Mouse (Mus musculus) CH12.LX (cell line): ENCODE results near the gene Cacybp. TPM values are rescaled to one million over a fixed set of nuclear protein-coding genes. Genes with fewer than 3 reads are reported as not detected.

Experiments used
- DNase-seq: peaks from one replicate; pipeline ENCODE4 v3.0.0-alpha.2; 2013; ENCODE audit errors: extremely low read depth
- H3K27ac ChIP-seq: 2 replicates; pipeline ENCODE4 v1.5.1; 2012; ENCODE audit warnings: low read depth, mild to moderate bottlenecking, control low read depth, moderate library complexity; ENCODE audit not compliant: insufficient read depth
- H3K27me3 ChIP-seq: replicated peaks from 2 replicates; pipeline ENCODE3; 2012; ENCODE audit warnings: inconsistent platforms
- H3K36me3 ChIP-seq, 2 experiments: replicated peaks in 1 of 2; 2 replicates each; pipeline versions ENCODE3 to v1.6.1; 2012; ENCODE audit warnings: inconsistent platforms in 1 of 2, low read length in 1 of 2, mild to moderate bottlenecking in 1 of 2, mixed read lengths in 1 of 2, moderate library complexity in 1 of 2; ENCODE audit not compliant: control insufficient read depth in 1 of 2, insufficient read depth in 1 of 2
- H3K4me1 ChIP-seq, 2 experiments: 2 replicates each; pipeline ENCODE4 v1.6.1; 2012; ENCODE audit warnings: inconsistent platforms in 1 of 2, moderate library complexity in 1 of 2; ENCODE audit not compliant: insufficient read depth in 2 of 2, control insufficient read depth in 1 of 2
- H3K4me2 ChIP-seq: 2 replicates; pipeline ENCODE4 v1.6.1; 2012; ENCODE audit warnings: low read depth, mild to moderate bottlenecking, control low read depth; ENCODE audit not compliant: poor library complexity, insufficient read depth, severe bottlenecking
- H3K4me3 ChIP-seq, 3 experiments: fragments of 150-350 bp in 1 of 3; sonication (generic) in 1 of 3; replicated peaks in 1 of 3; 2 replicates each; pipeline versions ENCODE3 to v1.5.1; 2011 to 2012; ENCODE audit warnings: low read depth in 2 of 3, low read length in 2 of 3, mild to moderate bottlenecking in 2 of 3, moderate library complexity in 2 of 3, control low read depth in 1 of 3, improper control_type of control experiment in 1 of 3, inconsistent platforms in 1 of 3, mixed read lengths in 1 of 3; ENCODE audit not compliant: poor library complexity in 1 of 3
- H3K79me2 ChIP-seq: replicated peaks from 2 replicates; pipeline ENCODE4 v1.6.1; 2012; ENCODE audit warnings: mild to moderate bottlenecking, moderate library complexity; ENCODE audit not compliant: control insufficient read depth, poor library complexity, insufficient read depth, severe bottlenecking; ENCODE audit errors: extremely low read depth
- H3K9ac ChIP-seq: 2 replicates; pipeline ENCODE4 v1.6.1; 2012; ENCODE audit warnings: low read depth, mild to moderate bottlenecking, control low read depth, moderate library complexity; ENCODE audit not compliant: insufficient read depth
- H3K9me3 ChIP-seq: replicated peaks from 2 replicates; pipeline ENCODE3; 2012; ENCODE audit warnings: low read length, inconsistent platforms, mixed read lengths
- BHLHE40 ChIP-seq: IDR thresholded peaks from 2 replicates; pipeline ENCODE4 v1.6.1; 2011; ENCODE audit warnings: mild to moderate bottlenecking, low read depth, low read length, improper control_type of control experiment
- E2F4 ChIP-seq: IDR thresholded peaks from 2 replicates; pipeline ENCODE4 v1.6.1; 2011; ENCODE audit warnings: low read depth, low read length, improper control_type of control experiment; ENCODE audit not compliant: insufficient replicate concordance
- HCFC1 ChIP-seq: IDR thresholded peaks from 2 replicates; pipeline ENCODE4 v1.6.1; 2012; ENCODE audit warnings: low read depth, mild to moderate bottlenecking, inconsistent platforms, low read length, improper control_type of control experiment
- MAFK ChIP-seq: IDR thresholded peaks from 2 replicates; pipeline ENCODE4 v1.6.1; 2011; ENCODE audit warnings: low read length, improper control_type of control experiment; ENCODE audit not compliant: insufficient replicate concordance
- MAX ChIP-seq: IDR thresholded peaks from 2 replicates; pipeline ENCODE4 v1.6.1; 2011; ENCODE audit warnings: low read length, improper control_type of control experiment
- MAZ ChIP-seq: IDR thresholded peaks from 2 replicates; pipeline ENCODE4 v1.6.1; 2012; ENCODE audit warnings: low read depth, mild to moderate bottlenecking, inconsistent platforms, low read length, improper control_type of control experiment, moderate library complexity
- MEF2A ChIP-seq: IDR thresholded peaks from 2 replicates; pipeline ENCODE4 v1.6.1; 2014; ENCODE audit warnings: low read depth, mild to moderate bottlenecking, inconsistent platforms, low read length, improper control_type of control experiment, borderline replicate concordance
- POLR2A ChIP-seq: IDR thresholded peaks from 2 replicates; pipeline ENCODE4 v1.6.1; 2011; ENCODE audit warnings: low read depth, mild to moderate bottlenecking, improper control_type of control experiment, low read length
- POLR2AphosphoS2 ChIP-seq: IDR thresholded peaks from 2 replicates; pipeline ENCODE4 v1.6.1; 2011; ENCODE audit warnings: low read depth, low read length, improper control_type of control experiment
- RAD21 ChIP-seq: IDR thresholded peaks from 2 replicates; pipeline ENCODE4 v1.6.1; 2011; ENCODE audit warnings: low read depth, mild to moderate bottlenecking, low read length, improper control_type of control experiment, moderate library complexity
- TBP ChIP-seq: conservative IDR thresholded peaks from 2 replicates; pipeline ENCODE4 v1.6.1; 2011; ENCODE audit warnings: low read depth, low read length, improper control_type of control experiment
- ZKSCAN1 ChIP-seq: IDR thresholded peaks from 2 replicates; pipeline ENCODE4 v1.6.1; 2012; ENCODE audit warnings: low read depth, inconsistent platforms, low read length, improper control_type of control experiment, borderline replicate concordance
- ZMIZ1 ChIP-seq: IDR thresholded peaks from 2 replicates; pipeline ENCODE4 v1.6.1; 2012; ENCODE audit warnings: low read depth, mild to moderate bottlenecking, inconsistent platforms, low read length, improper control_type of control experiment
- dilution Hi-C: fragments of 300-500 bp; cut with MboI; formaldehyde crosslinking; loops from 2 replicates; pipeline ENCODE4 v1.14.3; 2020; ENCODE audit warnings: low sequenced_read_pairs; ENCODE audit not compliant: extremely low pct_unique_long_range_greater_than_20kb, extremely low pct_ligation_motif_present
- in situ Hi-C: fragments of 300-500 bp; cut with MboI; formaldehyde crosslinking; loops from 3 replicates; pipeline ENCODE4 v1.14.3; 2019; ENCODE audit warnings: low sequenced_read_pairs, low pct_ligation_motif_present, low pct_unique_long_range_greater_than_20kb, mixed read lengths
- polyA plus RNA-seq: library from polyadenylated mRNA; unstranded; fragments of >175 nt; gene quantifications from 2 replicates; pipeline ENCODE4 v1.2.1, GENCODE M21; 2012; ENCODE audit warnings: low read depth; ENCODE audit not compliant: insufficient read length
- total RNA-seq, 2 experiments: library from RNA; depleted of rRNA; stranded (reverse); fragments of 300-350 nt in 1 of 2; fragments of >200 nt in 1 of 2; gene quantifications; 2 replicates each; pipeline ENCODE4 v1.2.3; 2012 to 2014

The Cacybp gene
- total and polyA plus RNA-seq, 3 experiments = 130 to 390 (median 357) TPM

- no peak for DNase-seq
- TF ChIP-seq MEF2A = no peak
- TF ChIP-seq RAD21 = no peak
- no peak for TF ChIP-seq E2F4
- no peak for TF ChIP-seq ZKSCAN1
- TF ChIP-seq TBP = no peak
- TF ChIP-seq BHLHE40 = no peak
- peaks cover 51% of the 10 kb centered on the region for H3K79me2 ChIP-seq
- in situ Hi-C loops (loop anchor here (25.0 kb wide), 1 partner anchor 532 kb away; no protein-coding TSS in a partner anchor), dilution Hi-C loops (no loop called here)
- H3K4me3 ChIP-seq = no peak overlapping the region
- H3K9me3 ChIP-seq = no peaks in the 10 kb centered on the region
- H3K9ac ChIP-seq = no peak overlapping the region
- H3K27me3 ChIP-seq = no peaks in the 10 kb centered on the region
- H3K36me3 ChIP-seq = peaks cover 37 to 73% of the 10 kb centered on the region in 2 experiments
- no peak overlapping the region for H3K4me2 ChIP-seq
- H3K27ac ChIP-seq = no peak overlapping the region
- H3K4me1 ChIP-seq = peaks cover 0 to 27% of the 10 kb centered on the region in 2 experiments
Measured at GRCm38 (mm10) chr1:160205486-160205885, 7.2 kb downstream of the Cacybp start.

GRCm38 (mm10) chr1:160195337-160195663 is 17.4 kb downstream of the Cacybp start:
- in situ Hi-C loops = loop anchor here (25.0 kb wide), 1 partner anchor 308 kb away; no protein-coding TSS in a partner anchor
- dilution Hi-C loops = no loop called here
- Histone ChIP-seq H3K4me2 (peak overlapping the region; percentile 67; the same call in 1 of the 2 replicates), H3K9me3 (no peaks in the 10 kb centered on the region), H3K27ac (peak overlapping the region; percentile 66), H3K9ac (peak overlapping the region; percentile 97), H3K27me3 (no peaks in the 10 kb centered on the region), H3K4me3 (peak overlapping the region; percentile 76 to 95 (median 93)), H3K36me3 (peaks cover 19 to 36% of the 10 kb centered on the region in 2 experiments), H3K79me2 (peaks cover 21% of the 10 kb centered on the region), H3K4me1 (peaks cover 4 to 15% of the 10 kb centered on the region in 2 experiments)
- TF ChIP-seq POLR2AphosphoS2 (no peak), MEF2A (no peak), MAZ (no peak), MAFK (no peak), ZMIZ1 (no peak), MAX (no peak), POLR2A (no peak), HCFC1 (no peak)
- DNase-seq = no peak
